Mouse (Mus musculus) cerebellum, adult 9-10 months (tissue): ENCODE data around the gene Usp38.
A peak's percentile ranks its signal among the peaks of the same experiment; 100 is the strongest.

Experiments used
- DNase-seq: peaks from one replicate; pipeline ENCODE4 v3.0.0; 2022

Usp38 gene

GRCm38 (mm10) chr8:80961070-80961609 is 53.6 kb downstream of the Usp38 start:
- DNase-seq = no peak

GRCm38 (mm10) chr8:80959588-80960268 is 55.0 kb downstream of the Usp38 start:
- no peak for DNase-seq

DNA sequence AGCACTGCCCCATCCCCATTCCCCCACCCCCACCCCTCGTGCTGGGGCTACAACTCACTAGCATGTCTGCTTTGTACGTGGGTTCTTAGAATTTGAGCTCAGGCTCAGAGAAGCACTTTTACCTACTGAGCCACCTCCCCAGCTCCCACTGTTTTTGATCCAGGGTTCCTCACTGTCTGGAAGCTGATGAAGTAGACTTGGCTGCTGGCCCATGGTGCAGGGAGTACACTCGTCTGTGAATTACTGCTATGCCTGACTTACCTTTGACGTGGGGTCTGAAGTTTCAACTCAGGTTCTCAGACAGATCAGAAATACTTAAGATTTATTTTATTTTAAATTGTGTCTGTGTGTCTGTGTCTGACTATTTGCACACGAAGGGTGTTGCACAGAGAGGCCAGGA is 57.0 kb downstream of the Usp38 start:
- no peak for DNase-seq

- DNase-seq = no peak
Measured at GRCm38 (mm10) chr8:80952973-80953372, 61.8 kb downstream of the Usp38 start.

DNA sequence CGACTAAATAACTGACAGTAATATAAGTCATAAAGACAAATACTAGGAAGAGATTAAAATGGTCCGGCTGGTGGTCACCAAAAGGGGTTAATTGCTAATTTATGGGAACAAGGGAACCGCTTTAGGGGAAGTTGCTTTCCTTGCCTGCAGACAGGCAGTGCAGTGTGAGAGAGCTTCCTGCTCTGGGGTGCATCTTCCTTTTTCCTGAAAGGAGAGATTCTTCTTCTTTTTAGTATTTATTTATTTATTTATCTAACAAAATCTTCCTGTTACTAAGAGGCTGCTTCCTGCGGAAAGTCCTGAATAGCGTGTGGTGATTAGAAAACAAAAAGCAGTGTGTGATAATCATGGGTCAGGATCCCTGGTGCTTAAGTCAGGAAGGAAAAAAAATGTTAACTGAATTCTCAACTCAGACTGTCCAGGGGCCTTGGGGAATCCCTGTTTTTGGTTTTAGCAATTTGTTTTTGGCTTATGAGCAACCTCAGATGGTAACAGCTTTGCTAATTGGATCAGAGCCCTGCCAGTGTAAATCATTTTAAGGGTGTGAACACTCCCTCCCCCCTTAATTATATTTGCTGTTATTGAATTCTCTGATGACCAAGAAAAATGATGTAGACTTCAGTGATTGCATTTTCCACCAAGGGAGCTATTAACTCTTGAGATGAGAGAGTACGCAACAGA is 62.4 kb downstream of the Usp38 start:
- no peak for DNase-seq

DNA sequence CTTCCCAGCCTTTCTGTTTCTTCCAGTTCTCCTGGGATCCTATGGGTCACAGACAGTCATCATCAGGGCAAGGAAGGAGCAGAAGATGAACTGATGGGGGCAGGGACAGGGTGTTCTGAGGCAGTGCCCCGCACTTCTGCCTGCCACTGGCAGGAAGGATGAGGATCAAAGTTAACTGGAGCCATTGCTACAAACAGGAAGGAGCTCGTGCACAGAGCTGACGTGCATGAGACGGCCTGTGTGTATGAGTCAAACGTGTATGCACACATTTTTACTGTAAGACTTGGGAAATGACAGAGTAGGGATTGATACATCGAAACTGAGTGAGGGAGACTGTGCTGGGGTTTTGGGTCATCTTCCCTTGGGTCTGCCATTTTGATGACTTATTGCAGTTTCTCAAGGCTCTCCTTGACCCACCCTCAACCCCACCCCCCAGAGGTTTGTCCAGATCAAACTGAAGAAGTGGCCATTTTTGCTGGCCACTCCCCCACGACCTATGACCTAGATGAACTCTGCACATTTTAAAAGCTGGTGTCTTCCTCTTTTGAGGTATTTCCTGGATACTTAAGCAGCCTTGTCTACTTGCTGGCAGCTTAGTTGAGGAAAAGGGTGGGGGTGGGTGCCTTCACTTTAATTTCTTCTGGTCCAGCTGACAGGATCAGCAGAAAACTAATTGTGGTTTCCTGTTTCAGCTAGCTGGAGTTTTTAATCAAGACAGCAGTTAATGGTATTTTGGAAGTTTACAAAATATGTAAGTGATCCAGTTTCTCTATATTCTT is 66.1 kb downstream of the Usp38 start:
- no peak for DNase-seq

DNA sequence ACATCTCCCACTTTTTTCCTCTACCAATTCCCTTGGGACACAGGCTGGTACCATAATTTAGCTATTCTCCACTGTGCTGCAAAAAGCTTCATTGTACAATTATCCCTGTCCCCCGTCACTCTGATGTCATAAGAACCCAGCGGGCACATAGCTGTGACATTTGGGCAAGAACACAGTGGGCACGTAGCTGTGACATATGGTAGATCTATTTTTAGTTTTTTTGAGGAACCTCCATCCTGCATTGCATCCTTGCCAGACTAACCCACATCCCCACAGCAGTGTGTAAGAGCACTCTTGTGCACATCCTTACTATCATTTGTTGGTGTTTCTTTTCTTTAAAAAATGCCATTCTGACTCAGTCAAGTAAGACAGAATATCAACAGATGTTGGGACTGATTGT is 71.0 kb downstream of the Usp38 start:
- DNase-seq = peak; percentile 63

DNA sequence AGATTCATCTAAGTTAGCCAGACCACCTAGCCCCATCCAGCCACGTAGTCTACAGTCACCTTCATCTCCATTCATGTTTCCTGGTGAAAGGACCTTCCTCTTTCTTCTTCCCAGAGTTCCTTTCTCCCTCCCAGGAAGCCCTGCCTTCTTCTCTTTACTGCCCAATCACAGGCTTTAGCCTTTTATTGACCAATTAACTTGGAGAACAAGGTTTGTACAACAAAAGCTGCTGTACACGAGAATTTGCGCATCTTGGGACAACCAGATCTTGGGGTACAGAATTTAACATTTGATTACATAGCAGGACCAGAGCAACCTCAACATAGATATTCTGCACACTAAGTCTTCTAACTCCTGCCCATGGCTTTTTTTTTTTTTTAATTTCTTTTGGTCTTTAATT is 73.1 kb downstream of the Usp38 start:
- DNase-seq = no peak

GRCm38 (mm10) chr8:80937814-80938650 is 76.7 kb downstream of the Usp38 start:
- no peak for DNase-seq
